Mouse (Mus musculus): ENCODE measurements around the gene Gps1. TPM values are rescaled to one million over a fixed set of nuclear protein-coding genes. Genes with fewer than 3 reads are reported as not detected.

Gps1 gene
- total and polyA plus RNA-seq, 3 experiments: 173 to 266 (median 219) TPM

GRCm38 (mm10) chr11:120773463-120774190 is 10.4 kb upstream of the Gps1 start:
- Histone ChIP-seq H3K27me3 (ENCODE audit: control insufficient read depth in 1 of 2, insufficient read depth in 2 of 2, low read length in 2 of 2) (no peaks in the 10 kb centered on the region), H3K9me3 (replicated peaks; ENCODE audit: insufficient read depth, low read length) (no peaks in the 10 kb centered on the region), H3K36me3 (ENCODE audit: control insufficient read depth in 1 of 2, insufficient read depth in 2 of 2, low read length in 2 of 2) (peaks cover 0 to 3% of the 10 kb centered on the region in 2 experiments; a peak in 1 of 4 replicates), H3K27ac (ENCODE audit: control insufficient read depth, low read depth, low read length) (no peak overlapping the region), H3K79me2 (ENCODE audit: control insufficient read depth, insufficient read depth, low read length, poor library complexity) (no peaks in the 10 kb centered on the region), H3K4me3 (ENCODE audit: control insufficient read depth in 1 of 2, insufficient read depth in 1 of 2, low read depth in 2 of 2, low read length in 2 of 2) (no peak overlapping the region), H3K9ac (ENCODE audit: control insufficient read depth, low read depth, low read length, poor library complexity, severe bottlenecking) (no peak overlapping the region), H3K4me1 (ENCODE audit: control insufficient read depth in 1 of 2, insufficient read depth in 2 of 2, low read length in 2 of 2) (peaks cover 0 to 5% of the 10 kb centered on the region in 2 experiments; a peak in 1 of 4 replicates)
- TF ChIP-seq MYC (IDR thresholded peaks at IDR 0.05; ENCODE audit: low read depth, low read length): no peak
- no peak for TF ChIP-seq TBP (IDR thresholded peaks at IDR 0.05; ENCODE audit: low read depth, low read length)
- TF ChIP-seq ZMIZ1 (IDR thresholded peaks at IDR 0.05; ENCODE audit: low read depth, low read length): no peak
- DNase-seq (ENCODE audit: low read depth, low spot score): no peak

GRCm38 (mm10) chr11:120775774-120776469 is 8.2 kb upstream of the Gps1 start:
- Histone ChIP-seq H3K4me1 (ENCODE audit: control insufficient read depth in 1 of 2, insufficient read depth in 2 of 2, low read length in 2 of 2) (peaks cover 0 to 5% of the 10 kb centered on the region in 2 experiments; a peak in 1 of 4 replicates), H3K4me3 (ENCODE audit: control insufficient read depth in 1 of 2, insufficient read depth in 1 of 2, low read depth in 2 of 2, low read length in 2 of 2) (peak overlapping the region in 1 of 2 experiments; percentile 8; a peak in 1 of 4 replicates), H3K9me3 (replicated peaks; ENCODE audit: insufficient read depth, low read length) (no peaks in the 10 kb centered on the region), H3K36me3 (ENCODE audit: control insufficient read depth in 1 of 2, insufficient read depth in 2 of 2, low read length in 2 of 2) (peaks cover 0 to 3% of the 10 kb centered on the region in 2 experiments; a peak in 1 of 4 replicates), H3K79me2 (ENCODE audit: control insufficient read depth, insufficient read depth, low read length, poor library complexity) (no peaks in the 10 kb centered on the region), H3K27ac (ENCODE audit: control insufficient read depth, low read depth, low read length) (no peak overlapping the region), H3K9ac (ENCODE audit: control insufficient read depth, low read depth, low read length, poor library complexity, severe bottlenecking) (peak overlapping the region; percentile 30), H3K27me3 (ENCODE audit: control insufficient read depth in 1 of 2, insufficient read depth in 2 of 2, low read length in 2 of 2) (no peaks in the 10 kb centered on the region)
- peak; percentile 97 for DNase-seq (ENCODE audit: low read depth, low spot score)
- TF ChIP-seq HCFC1 (IDR thresholded peaks at IDR 0.05; ENCODE audit: low read depth, low read length) (peak; percentile 71), USF2 (IDR thresholded peaks at IDR 0.05; ENCODE audit: borderline replicate concordance in 1 of 2, insufficient read depth in 1 of 2, low read depth in 1 of 2, low read length in 2 of 2) (no peak), ETS1 (IDR thresholded peaks at IDR 0.05; ENCODE audit: low read depth, low read length) (no peak), MYB (IDR thresholded peaks at IDR 0.05; ENCODE audit: low read depth, low read length) (no peak), ZNF384 (IDR thresholded peaks at IDR 0.05; ENCODE audit: low read depth, low read length) (peak; percentile 69), SMC3 (IDR thresholded peaks at IDR 0.05; ENCODE audit: low read depth, low read length) (peak; percentile 100), RAD21 (IDR thresholded peaks at IDR 0.05; ENCODE audit: low read depth, low read length) (no peak; the same call in none of the 2 replicates), NRF1 (IDR thresholded peaks at IDR 0.05; ENCODE audit: insufficient read depth, low read depth, low read length, poor library complexity, severe bottlenecking) (0 out of 2 replicates have a peak, but pooled peaks have one; percentile 31), ZKSCAN1 (IDR thresholded peaks at IDR 0.05; ENCODE audit: low read depth, low read length) (no peak), ELF1 (IDR thresholded peaks at IDR 0.05; ENCODE audit: low read depth, low read length) (peak; percentile 84), POLR2A (IDR thresholded peaks at IDR 0.05; ENCODE audit: control insufficient read depth in 1 of 2, insufficient read depth in 1 of 2, low read depth in 1 of 2, low read length in 2 of 2, poor library complexity in 1 of 2) (no peak), JUND (IDR thresholded peaks at IDR 0.05; ENCODE audit: low read depth, low read length) (peak; percentile 72; the same call in 1 of the 2 replicates), TCF12 (IDR thresholded peaks at IDR 0.05; ENCODE audit: low read depth, low read length) (peak; percentile 17; the same call in 1 of the 2 replicates), NELFE (IDR thresholded peaks at IDR 0.05; ENCODE audit: low read depth, low read length) (no peak), BHLHE40 (IDR thresholded peaks at IDR 0.05; ENCODE audit: borderline replicate concordance, low read depth, low read length) (no peak), ZMIZ1 (IDR thresholded peaks at IDR 0.05; ENCODE audit: low read depth, low read length) (no peak), UBTF (IDR thresholded peaks at IDR 0.05; ENCODE audit: borderline replicate concordance, insufficient read depth, low read depth, low read length) (no peak), E2F4 (IDR thresholded peaks at IDR 0.05; ENCODE audit: borderline replicate concordance, low read depth, low read length) (no peak), MEF2A (IDR thresholded peaks at IDR 0.05; ENCODE audit: extremely low read depth, insufficient replicate concordance, low read depth, low read length, poor library complexity, severe bottlenecking) (no peak), CTCF (IDR thresholded peaks at IDR 0.05 in 2 of 3, conservative IDR thresholded peaks at IDR 0.05 in 1 of 3; ENCODE audit: control insufficient read depth in 1 of 3, insufficient read depth in 1 of 3, low read depth in 2 of 3, low read length in 3 of 3, poor library complexity in 1 of 3, severe bottlenecking in 1 of 3) (peak in 2 of 3 experiments; percentile 99 to 100; a peak in 5 of 6 replicates), TAL1 (IDR thresholded peaks at IDR 0.05; ENCODE audit: low read length) (no peak), MAX (IDR thresholded peaks at IDR 0.05; ENCODE audit: low read length) (peak; percentile 98), USF1 (IDR thresholded peaks at IDR 0.05; ENCODE audit: low read depth, low read length) (peak; percentile 57), MAZ (IDR thresholded peaks at IDR 0.05; ENCODE audit: low read depth, low read length) (peak; percentile 65; the same call in 1 of the 2 replicates), KAT2A (conservative IDR thresholded peaks at IDR 0.05; ENCODE audit: low read depth, low read length) (no peak), ZC3H11A (IDR thresholded peaks at IDR 0.05; ENCODE audit: low read depth, low read length) (peak; percentile 98)
